Mouse (Mus musculus): ENCODE results near the gene Celsr1. TPM values are rescaled to one million over a fixed set of nuclear protein-coding genes. Genes with fewer than 3 reads are reported as not detected.
A peak's percentile ranks its signal among the peaks of the same experiment; 100 is the strongest.

Gene Celsr1
- polyA plus RNA-seq, 1 experiment from 2014 or later = 1.6 TPM

DNA sequence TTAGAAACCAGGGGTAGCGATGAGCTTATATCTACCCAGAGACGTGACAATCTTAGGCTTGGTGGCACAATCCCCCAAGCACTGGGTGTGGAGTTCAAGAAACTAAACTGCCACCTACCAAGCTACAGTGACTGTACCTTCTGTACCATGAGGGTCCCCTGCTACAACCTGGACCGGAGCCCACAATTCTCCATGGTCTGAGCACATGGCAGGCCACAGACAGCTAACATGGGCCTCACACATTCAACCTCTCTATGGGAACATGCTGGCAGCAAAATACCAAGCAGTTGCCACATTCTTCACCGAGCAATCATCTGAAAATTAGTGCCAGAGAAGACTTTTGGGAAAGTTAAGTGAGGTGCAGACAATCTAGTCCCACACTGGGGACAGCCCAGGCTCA is 47.4 kb downstream of the Celsr1 start:
- WGBS = 83% methylated on average over 4 of the region's 4 CpGs
- Histone ChIP-seq H3K36me3 (no peaks in the 10 kb centered on the region), H3K9me3 (no peaks in the 10 kb centered on the region), H3K27ac (replicated peaks) (no peak overlapping the region), H3K9ac (no peak overlapping the region), H3K4me3 (no peak overlapping the region), H3K4me1 (replicated peaks) (peaks cover 1% of the 10 kb centered on the region), H3K27me3 (no peaks in the 10 kb centered on the region), H3K4me2 (no peak overlapping the region)
- 0 out of 2 replicates have a peak, but pooled peaks have one; percentile 3 for ATAC-seq (ENCODE audit: low FRiP score, low read depth)

DNA sequence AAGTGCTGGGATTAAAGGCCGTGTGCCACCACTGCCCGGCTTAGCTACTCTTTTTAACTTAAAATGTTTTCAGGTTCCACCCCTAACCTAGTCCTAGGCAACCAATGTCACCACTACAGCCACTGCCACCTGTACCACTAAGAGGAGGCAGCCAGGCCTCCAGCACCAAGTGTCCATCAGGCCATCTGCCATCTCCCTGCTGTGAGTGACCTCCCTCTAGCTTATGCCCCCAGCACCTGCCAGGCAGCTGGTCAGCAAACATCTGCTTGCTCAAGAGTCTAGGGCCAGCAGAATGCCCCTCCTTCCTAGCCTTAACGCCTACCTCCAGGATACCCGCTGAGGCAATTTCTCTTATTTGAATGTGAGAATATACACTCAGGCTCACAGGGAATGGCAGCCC is 48.0 kb downstream of the Celsr1 start:
- H3K36me3 ChIP-seq = no peaks in the 10 kb centered on the region
- H3K4me3 ChIP-seq = no peak overlapping the region
- 72% methylated on average over 4 of the region's 4 CpGs for WGBS
- no peaks in the 10 kb centered on the region; the same call in 1 of the 2 replicates for H3K4me1 ChIP-seq (replicated peaks)
- H3K27ac ChIP-seq (replicated peaks) = no peak overlapping the region
- H3K27me3 ChIP-seq = no peaks in the 10 kb centered on the region
- H3K4me2 ChIP-seq = no peak overlapping the region
- no peak overlapping the region for H3K9ac ChIP-seq
- no peak for ATAC-seq (ENCODE audit: low FRiP score, low read depth)
- no peaks in the 10 kb centered on the region for H3K9me3 ChIP-seq

DNA sequence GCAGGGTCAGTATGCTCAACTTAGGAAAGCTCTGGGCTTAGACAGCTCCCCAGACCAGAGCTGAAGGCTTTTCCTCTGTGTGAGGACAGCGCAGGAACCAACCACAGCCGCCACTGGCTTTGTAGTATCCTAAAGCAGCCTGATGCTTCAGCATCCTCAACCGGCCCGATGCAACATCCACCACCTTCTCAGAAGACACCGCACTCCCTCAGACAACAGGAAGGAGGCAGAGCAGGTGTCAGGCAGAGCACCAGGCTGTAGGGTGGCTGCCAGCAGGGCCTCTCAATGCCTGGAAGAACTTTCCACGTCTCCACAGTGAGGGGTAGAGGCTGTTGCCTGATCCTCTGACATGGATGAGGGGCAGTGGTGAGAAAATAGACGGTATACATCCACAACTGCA is 50.4 kb downstream of the Celsr1 start:
- no peak for ATAC-seq (ENCODE audit: low FRiP score, low read depth)
- H3K27me3 ChIP-seq = no peaks in the 10 kb centered on the region
- H3K36me3 ChIP-seq = no peaks in the 10 kb centered on the region
- no peaks in the 10 kb centered on the region for H3K9me3 ChIP-seq
- 84% methylated on average over 7 of the region's 7 CpGs for WGBS
- H3K4me3 ChIP-seq = no peak overlapping the region
- no peak overlapping the region for H3K27ac ChIP-seq (replicated peaks)
- H3K4me1 ChIP-seq (replicated peaks) = no peaks in the 10 kb centered on the region; the same call in 1 of the 2 replicates
- no peak overlapping the region for H3K4me2 ChIP-seq
- no peak overlapping the region for H3K9ac ChIP-seq

DNA sequence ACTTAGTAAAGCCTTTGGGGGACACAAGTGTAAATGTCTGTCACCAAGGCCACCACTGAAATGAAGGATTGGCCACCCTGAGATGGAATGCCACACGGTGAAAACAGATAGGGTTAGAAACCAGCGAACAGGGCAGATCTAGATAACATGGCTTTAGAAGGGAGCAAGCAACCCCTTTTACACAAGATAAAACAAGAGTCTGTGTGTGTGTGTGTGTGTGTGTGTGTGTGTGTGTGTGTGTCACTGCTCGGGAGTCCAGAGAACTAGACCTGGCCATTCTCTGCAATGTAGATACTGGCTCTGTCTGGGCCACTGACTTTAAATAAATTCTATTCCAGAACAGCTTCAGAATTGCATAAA is 51.2 kb downstream of the Celsr1 start:
- Histone ChIP-seq H3K9me3 (no peaks in the 10 kb centered on the region), H3K36me3 (no peaks in the 10 kb centered on the region), H3K4me2 (no peak overlapping the region), H3K27me3 (no peaks in the 10 kb centered on the region), H3K4me1 (replicated peaks) (peaks cover under 1% of the 10 kb centered on the region; the same call in 1 of the 2 replicates), H3K9ac (no peak overlapping the region), H3K27ac (replicated peaks) (no peak overlapping the region), H3K4me3 (no peak overlapping the region)
- no peak for ATAC-seq (ENCODE audit: low FRiP score, low read depth)
- 82% methylated on average over 3 of the region's 3 CpGs for WGBS

DNA sequence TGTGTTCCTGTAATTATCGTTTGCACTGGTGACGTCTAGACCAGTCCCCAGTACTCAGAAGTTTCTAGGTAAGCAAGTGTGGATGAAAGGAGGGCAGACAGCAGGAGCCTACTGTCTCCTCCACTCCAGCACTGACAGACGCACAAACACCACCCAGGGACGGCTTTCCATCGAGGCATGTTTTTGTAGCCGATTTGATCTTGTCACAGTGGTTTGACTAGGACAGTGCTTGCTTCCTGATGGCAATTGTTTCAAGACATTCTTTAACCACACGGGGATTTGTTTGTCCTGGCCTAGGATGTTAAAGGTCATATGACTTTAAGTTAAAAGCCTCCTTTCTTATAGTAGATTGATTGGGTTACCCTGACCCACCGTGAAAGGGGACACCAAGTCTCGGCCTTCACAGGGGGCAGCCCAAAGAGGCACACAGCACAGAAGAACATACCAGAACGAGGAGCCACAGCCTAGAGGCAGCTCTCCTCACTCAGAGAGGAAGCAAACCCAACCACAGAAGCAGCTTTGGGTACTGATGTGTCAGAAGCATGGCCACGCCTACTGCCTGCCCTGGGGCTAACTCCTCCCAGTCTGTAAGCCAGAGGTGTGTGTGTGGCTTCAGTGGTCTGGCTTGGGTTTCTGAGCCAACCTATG is 51.7 kb downstream of the Celsr1 start:
- no peak overlapping the region for H3K4me2 ChIP-seq
- H3K9me3 ChIP-seq = no peaks in the 10 kb centered on the region
- no peak for ATAC-seq (ENCODE audit: low FRiP score, low read depth)
- H3K4me1 ChIP-seq (replicated peaks) = peaks cover 5% of the 10 kb centered on the region; the same call in 1 of the 2 replicates
- H3K27ac ChIP-seq (replicated peaks) = no peak overlapping the region
- 41% methylated on average over 11 of the region's 11 CpGs for WGBS
- H3K36me3 ChIP-seq = no peaks in the 10 kb centered on the region
- no peaks in the 10 kb centered on the region for H3K27me3 ChIP-seq
- H3K4me3 ChIP-seq = no peak overlapping the region
- H3K9ac ChIP-seq = no peak overlapping the region

DNA sequence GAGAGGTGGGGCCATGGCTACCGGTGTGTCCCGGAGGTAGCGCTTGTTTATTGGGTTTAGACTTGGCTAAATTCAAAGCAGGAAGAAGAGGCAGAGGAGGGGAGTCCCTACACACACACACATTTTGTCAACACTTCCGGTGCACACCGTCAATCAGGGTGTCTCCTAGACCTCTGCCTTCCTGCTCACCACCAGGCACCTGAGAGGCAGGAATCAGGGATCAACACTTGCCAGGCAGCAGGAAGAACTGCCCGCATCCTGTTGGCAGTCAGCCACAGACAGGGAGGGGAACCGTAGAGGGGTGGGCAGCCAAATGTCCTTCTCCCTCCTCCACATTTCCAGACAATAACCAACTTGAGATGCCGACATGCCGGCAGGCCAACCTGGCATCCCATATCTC is 56.5 kb downstream of the Celsr1 start:
- Histone ChIP-seq H3K27me3 (no peaks in the 10 kb centered on the region), H3K4me1 (replicated peaks) (peaks cover 33% of the 10 kb centered on the region), H3K9me3 (no peaks in the 10 kb centered on the region), H3K4me3 (no peak overlapping the region), H3K9ac (no peak overlapping the region), H3K27ac (replicated peaks) (no peak overlapping the region), H3K4me2 (no peak overlapping the region), H3K36me3 (no peaks in the 10 kb centered on the region)
- 74% methylated on average over 9 of the region's 9 CpGs for WGBS
- no peak for ATAC-seq (ENCODE audit: low FRiP score, low read depth)

DNA sequence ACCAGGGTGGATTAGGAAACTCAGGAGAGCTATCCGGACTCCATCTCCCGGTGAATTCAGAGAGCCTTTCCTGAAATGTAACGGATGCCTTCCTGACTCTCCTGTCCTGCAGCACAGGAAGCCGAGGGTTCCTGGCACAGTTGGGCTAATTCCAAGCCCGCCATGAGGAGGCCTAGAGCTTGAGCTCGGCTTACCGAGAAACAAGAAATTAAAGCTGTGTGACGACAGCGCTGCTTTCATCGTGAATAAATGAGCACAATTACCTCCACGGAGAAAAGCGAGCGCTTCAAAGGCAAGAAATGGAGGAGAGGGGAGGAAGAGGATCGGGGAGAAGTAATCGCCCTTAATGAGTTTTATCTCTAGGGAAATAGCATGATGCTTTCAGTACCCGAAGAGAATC is 57.8 kb downstream of the Celsr1 start:
- Histone ChIP-seq H3K9ac (no peak overlapping the region), H3K27ac (replicated peaks) (peak overlapping the region; percentile 58)

DNA sequence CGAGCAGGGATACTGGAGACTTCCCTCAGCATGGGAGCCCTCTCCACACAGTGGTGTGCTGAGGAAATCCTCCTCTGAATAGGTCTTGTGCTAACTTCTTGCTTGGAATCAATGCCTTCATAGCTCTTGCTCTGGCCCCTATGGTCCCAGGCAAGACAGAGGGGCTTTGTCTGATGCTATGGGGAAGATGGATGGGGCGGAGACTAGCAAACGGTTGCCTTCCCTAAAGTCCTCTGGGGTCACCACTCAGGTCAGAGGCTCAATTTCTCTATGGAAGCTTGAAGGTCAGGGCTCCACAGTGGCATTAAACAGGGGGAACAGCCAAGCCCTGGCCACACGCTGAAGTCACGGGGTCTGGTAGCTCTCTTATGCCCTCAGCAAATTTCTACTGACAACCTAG is 62.0 kb downstream of the Celsr1 start:
- 28% methylated on average over 5 of the region's 5 CpGs for WGBS
- Histone ChIP-seq H3K36me3 (no peaks in the 10 kb centered on the region), H3K27ac (replicated peaks) (no peak overlapping the region), H3K4me1 (replicated peaks) (peaks cover 33% of the 10 kb centered on the region), H3K9ac (no peak overlapping the region), H3K4me2 (no peak overlapping the region), H3K4me3 (no peak overlapping the region), H3K27me3 (no peaks in the 10 kb centered on the region), H3K9me3 (no peaks in the 10 kb centered on the region)
- no peak for ATAC-seq (ENCODE audit: low FRiP score, low read depth)

More for the DNA sequence above, 57.8 kb downstream of the Celsr1 start:
- peaks cover 33% of the 10 kb centered on the region for H3K4me1 ChIP-seq (replicated peaks)
- 20% methylated on average over 16 of the region's 16 CpGs for WGBS
- H3K4me2 ChIP-seq = peak overlapping the region; percentile 31
- H3K36me3 ChIP-seq = no peaks in the 10 kb centered on the region
- no peaks in the 10 kb centered on the region for H3K9me3 ChIP-seq
- ATAC-seq (ENCODE audit: low FRiP score, low read depth) = peak; percentile 5; the same call in 1 of the 2 replicates
- H3K27me3 ChIP-seq = no peaks in the 10 kb centered on the region
- no peak overlapping the region for H3K4me3 ChIP-seq

DNA sequence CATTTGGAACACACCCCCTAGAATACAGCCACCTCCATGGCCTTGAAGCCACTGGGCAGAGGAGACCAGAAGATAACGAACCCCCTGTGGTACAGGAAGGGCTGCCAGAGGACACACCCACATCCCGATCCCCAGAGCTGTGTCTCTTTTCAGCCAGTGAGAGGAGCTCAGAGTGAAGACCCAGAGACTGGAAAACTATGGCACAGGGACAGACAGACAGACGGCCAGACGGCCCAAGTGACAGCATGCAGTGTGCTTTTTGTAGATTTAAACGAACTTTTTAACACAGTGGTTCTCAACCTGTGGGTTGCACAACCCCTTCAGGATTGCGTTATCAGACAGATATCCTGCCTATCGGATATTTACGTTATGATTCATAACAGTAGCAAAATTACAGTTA is 63.1 kb downstream of the Celsr1 start:
- H3K9ac ChIP-seq = no peak overlapping the region
- H3K36me3 ChIP-seq = no peaks in the 10 kb centered on the region
- 70% methylated on average over 8 of the region's 8 CpGs for WGBS
- no peak for ATAC-seq (ENCODE audit: low FRiP score, low read depth)
- H3K4me2 ChIP-seq = no peak overlapping the region
- H3K4me3 ChIP-seq = no peak overlapping the region
- no peaks in the 10 kb centered on the region for H3K9me3 ChIP-seq
- H3K27me3 ChIP-seq = no peaks in the 10 kb centered on the region
- peaks cover 26% of the 10 kb centered on the region for H3K4me1 ChIP-seq (replicated peaks)
- no peak overlapping the region for H3K27ac ChIP-seq (replicated peaks)

DNA sequence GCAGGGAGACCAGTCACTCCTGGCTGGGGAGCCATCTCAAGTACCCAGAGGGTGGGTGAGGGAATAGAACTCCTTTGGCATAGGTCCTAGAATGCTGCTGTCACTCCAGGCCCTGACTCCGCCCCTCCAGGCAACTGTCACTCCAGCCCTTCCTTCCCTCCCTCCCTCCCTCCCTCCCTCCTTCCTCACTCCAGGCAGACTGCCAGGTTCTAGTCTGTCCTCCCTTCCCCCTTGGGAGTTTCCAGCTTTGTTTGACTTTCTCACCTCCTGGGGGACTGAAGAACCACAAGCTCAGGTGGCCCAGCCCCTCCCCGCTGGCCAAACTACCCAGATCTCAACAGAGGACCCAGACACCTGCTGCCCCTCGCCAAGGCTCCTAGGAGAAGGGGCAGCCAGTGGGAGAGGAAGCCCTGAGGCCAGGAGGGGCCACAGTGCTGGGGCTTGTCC is 63.8 kb downstream of the Celsr1 start:
- Histone ChIP-seq H3K4me2 (no peak overlapping the region), H3K27ac (replicated peaks) (no peak overlapping the region), H3K4me1 (replicated peaks) (peaks cover 21% of the 10 kb centered on the region), H3K9me3 (no peaks in the 10 kb centered on the region), H3K36me3 (no peaks in the 10 kb centered on the region), H3K27me3 (no peaks in the 10 kb centered on the region), H3K9ac (no peak overlapping the region), H3K4me3 (no peak overlapping the region)
- 53% methylated on average over 3 of the region's 3 CpGs for WGBS
- ATAC-seq (ENCODE audit: low FRiP score, low read depth) = peak; percentile 59; the same call in 1 of the 2 replicates

DNA sequence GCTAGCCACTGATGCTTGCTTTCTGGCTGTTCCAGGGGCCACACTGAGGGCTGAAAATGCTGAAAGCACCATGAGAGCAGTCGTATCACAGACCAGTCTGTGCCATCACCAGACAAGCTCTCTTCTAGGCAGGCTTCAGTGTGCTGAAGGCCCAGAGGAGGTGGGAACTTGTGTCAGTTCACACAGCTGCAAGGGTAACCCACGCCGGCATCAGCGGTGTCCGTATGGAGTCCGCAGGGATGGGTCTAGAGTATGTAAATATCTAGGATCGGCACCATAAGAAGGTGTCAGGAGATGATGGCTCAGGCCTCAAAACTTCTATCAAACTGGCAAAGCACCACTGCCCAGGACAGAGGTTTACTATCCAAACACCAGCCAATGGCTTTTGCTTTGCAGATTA is 64.3 kb downstream of the Celsr1 start:
- Histone ChIP-seq H3K9me3 (no peaks in the 10 kb centered on the region), H3K9ac (no peak overlapping the region), H3K27ac (replicated peaks) (no peak overlapping the region), H3K4me1 (replicated peaks) (peaks cover 16% of the 10 kb centered on the region), H3K4me2 (no peak overlapping the region), H3K27me3 (no peaks in the 10 kb centered on the region), H3K36me3 (no peaks in the 10 kb centered on the region), H3K4me3 (no peak overlapping the region)
- no peak; the same call in 1 of the 2 replicates for ATAC-seq (ENCODE audit: low FRiP score, low read depth)
- 84% methylated on average over 7 of the region's 7 CpGs for WGBS

DNA sequence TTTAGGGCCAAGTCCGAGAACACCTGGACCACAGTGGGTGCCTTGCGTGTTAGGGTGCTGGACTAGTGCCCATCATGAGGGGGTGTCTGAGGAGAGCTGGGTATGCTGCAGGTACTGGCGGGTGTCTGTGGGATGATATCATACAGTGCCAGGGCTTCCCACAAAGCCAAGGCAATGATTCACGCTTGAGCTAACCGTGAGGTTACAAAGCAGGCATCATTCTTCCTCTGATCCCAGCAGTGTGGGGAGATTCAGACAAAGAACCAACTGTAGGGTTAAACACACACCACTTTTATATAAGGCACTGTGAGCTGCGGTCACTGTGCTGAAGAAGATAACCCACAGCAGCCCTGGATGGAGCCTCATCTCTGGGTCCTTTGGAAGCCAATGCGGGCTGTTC is 67.5 kb downstream of the Celsr1 start:
- ATAC-seq (ENCODE audit: low FRiP score, low read depth) = no peak
- H3K27ac ChIP-seq (replicated peaks) = no peak overlapping the region

More for the DNA sequence above, 67.5 kb downstream of the Celsr1 start:
- no peak overlapping the region for H3K9ac ChIP-seq
- no peak overlapping the region for H3K4me3 ChIP-seq
- no peaks in the 10 kb centered on the region for H3K36me3 ChIP-seq
- H3K4me2 ChIP-seq = no peak overlapping the region
- H3K4me1 ChIP-seq (replicated peaks) = peaks cover 12% of the 10 kb centered on the region; the same call in 1 of the 2 replicates
- no peaks in the 10 kb centered on the region for H3K27me3 ChIP-seq
- 78% methylated on average over 7 of the region's 7 CpGs for WGBS
- no peaks in the 10 kb centered on the region for H3K9me3 ChIP-seq
